Mouse (Mus musculus) left cerebral cortex, adult 9 months (tissue): ENCODE data around the gene Cphx2.
"Not testable (repeated sequence)": the region's sequence is repeated elsewhere in the genome, so short reads cannot be mapped to it uniquely, and the experiment has no call there.

Experiments used
- DNase-seq, 2 experiments: peaks; one replicate each; pipeline ENCODE4 v3.0.0; 2022; ENCODE audit warnings: low spot score in 2 of 2

Gene Cphx2

GRCm38 (mm10) chr14:26081216-26081615, at the start of gene Cphx2:
Gene Cphx2 (plus strand): TSS chr14:26081516.
- not testable (repeated sequence) for DNase-seq

GRCm38 (mm10) chr14:26034364-26034763, 47.0 kb upstream of the Cphx2 start:
- not testable (repeated sequence) for DNase-seq

DNA sequence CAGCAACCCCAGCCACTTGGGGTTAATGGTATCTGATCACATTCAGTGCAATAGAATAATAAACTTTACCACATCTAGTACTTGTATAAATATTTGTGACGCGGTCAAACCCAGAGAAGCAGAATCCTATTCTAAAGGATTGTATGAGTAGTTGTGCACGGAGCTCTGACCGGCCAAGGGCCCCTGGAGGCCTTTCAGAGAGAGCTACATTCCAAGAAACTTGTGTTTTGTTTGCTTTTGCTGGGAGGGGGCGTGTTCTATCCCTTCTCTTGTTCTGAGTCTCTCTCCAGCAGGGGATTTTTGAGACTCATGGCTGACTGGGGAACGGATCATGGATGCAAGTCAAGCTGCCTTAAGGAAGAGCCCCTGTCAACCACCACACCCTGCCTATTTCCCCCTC, 45.9 kb upstream of the Cphx2 start:
- DNase-seq, result not testable (repeated sequence)

GRCm38 (mm10) chr14:26042611-26043010, 38.7 kb upstream of the Cphx2 start, which contains the start of gene Gm9780:
Gene Gm9780 (minus strand): TSS chr14:26042711.
- not testable (repeated sequence) for DNase-seq

- DNase-seq, result not testable (repeated sequence)
These were observed 36.3 kb upstream of the Cphx2 start for GRCm38 (mm10) chr14:26045007-26045406.

GRCm38 (mm10) chr14:26047026-26047425, 34.3 kb upstream of the Cphx2 start:
- not testable (repeated sequence) for DNase-seq

- DNase-seq, result not testable (repeated sequence)
These were observed 32.5 kb upstream of the Cphx2 start for GRCm38 (mm10) chr14:26048767-26049166.

DNA sequence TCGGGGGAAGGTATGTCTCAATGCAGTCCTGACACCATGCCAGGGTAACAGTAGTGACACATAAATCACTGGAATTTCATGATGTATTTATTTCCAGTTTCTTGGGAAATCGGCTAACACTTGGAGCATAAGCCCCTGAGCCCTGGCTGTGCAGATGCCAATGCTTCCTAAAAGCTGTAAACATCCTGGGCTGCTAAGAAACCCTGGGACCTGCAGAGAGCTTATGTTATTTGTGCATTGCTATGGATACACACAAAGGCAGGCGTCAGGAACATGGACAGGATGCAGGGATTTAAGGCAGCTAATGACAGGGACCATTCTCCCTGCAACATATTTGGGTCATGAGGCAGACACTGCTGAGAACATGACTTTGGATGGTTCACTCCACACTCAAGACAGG, 23.1 kb upstream of the Cphx2 start:
- not testable (repeated sequence) for DNase-seq

GRCm38 (mm10) chr14:26059362-26059761, 22.0 kb upstream of the Cphx2 start:
- not testable (repeated sequence) for DNase-seq

DNA sequence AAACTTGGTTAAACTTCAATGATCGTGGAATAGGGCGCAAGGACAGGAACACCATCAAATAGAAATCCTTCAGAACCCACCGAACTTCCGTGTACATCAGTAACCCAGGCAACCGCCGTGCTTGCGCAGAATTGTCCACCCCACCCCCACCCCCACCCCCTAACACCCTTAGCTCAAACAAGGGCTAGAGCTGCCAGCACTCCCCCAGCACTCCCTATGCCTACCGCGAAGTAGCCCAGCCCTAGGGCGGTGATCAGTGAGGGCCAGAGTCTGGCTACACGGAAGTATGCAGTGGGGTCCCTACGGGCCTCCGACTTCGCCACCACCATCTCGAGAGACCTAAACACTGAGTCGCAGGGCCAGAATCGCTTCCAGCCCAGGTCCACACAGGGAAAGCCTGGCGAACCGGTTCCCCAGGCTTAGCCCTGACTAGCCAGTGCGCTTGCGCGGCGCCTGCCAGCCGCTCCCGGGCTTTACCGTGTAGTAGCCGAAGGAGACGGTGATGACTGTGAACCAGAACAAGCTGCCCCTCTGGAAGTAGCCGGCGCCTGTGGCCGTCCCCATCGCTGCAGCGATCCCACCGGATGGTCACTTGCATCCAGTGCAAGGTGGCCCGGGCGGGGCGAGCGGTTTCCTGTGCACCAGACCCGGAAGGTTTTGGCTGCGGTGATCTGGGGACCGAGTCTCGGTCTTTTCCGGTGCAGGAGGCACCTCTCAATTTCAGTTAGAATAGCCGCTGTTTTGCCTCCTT, 14.6 kb upstream of the Cphx2 start:
- not testable (repeated sequence) for DNase-seq

- not testable (repeated sequence) for DNase-seq
These were observed 14.0 kb upstream of the Cphx2 start, which contains the start of gene Tmem254c for GRCm38 (mm10) chr14:26067325-26067633. Gene Tmem254c (minus strand): TSS chr14:26067355.

DNA sequence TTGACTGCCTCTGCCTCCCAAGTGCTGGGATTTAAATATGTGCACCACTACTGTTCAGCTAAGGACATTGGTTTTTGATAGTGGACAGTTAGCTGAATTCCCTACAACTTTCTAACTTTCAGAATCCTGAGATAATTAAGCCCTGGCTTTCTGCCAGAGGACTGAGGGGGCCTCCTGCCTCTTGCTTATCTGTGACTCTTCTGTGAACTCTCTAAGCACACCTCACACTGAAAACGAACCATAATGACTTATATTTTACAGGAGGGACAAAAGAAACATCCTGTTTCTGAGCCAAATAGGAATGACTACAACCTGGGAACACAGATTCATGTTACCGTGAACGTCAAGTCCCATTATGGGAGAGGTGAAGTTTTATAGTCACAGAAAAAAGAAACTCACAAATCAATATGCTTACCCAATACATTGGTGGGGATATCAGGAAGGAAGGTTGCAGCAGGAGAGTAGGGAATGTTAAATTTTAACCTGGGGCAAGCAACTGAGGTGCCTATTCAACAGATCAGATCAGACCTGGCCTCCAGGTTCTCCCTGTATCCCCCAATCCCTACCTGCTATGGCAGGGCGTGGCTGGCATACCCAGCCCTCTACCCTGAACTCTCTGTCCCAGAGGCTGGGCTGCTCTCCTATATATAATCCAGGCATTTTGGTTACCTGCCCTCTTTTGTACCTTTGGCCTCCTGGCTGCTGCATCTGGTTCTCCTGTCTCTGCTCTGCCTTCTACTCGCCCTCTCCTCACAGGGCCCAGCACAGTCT, 4.5 kb upstream of the Cphx2 start:
- not testable (repeated sequence) for DNase-seq

DNA sequence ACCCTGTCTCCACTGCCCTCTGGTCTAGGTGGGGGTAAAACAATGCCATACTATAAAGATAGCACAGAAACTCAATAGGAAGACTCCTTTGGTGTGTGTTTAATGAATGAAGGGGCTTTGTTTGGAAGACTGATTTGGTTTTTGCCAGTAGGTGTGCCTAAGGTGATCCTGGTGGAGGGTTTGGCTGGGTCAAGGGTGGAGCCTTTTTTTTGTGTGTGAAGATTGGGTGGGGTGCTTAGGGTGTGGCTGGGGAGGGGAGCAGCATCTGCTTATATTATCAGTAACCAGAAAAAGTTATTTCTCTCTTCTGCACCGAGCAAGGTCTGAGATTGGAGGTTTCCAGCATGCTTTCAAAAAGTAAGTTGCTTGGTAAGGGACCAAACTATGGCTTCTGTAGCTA, 681 bp downstream of the Cphx2 start, which contains the start of gene Cphx3:
TSS of gene Cphx3 (plus strand) at position 301 of the 400 bp plus-strand sequence.
- not testable (repeated sequence) for DNase-seq

DNA sequence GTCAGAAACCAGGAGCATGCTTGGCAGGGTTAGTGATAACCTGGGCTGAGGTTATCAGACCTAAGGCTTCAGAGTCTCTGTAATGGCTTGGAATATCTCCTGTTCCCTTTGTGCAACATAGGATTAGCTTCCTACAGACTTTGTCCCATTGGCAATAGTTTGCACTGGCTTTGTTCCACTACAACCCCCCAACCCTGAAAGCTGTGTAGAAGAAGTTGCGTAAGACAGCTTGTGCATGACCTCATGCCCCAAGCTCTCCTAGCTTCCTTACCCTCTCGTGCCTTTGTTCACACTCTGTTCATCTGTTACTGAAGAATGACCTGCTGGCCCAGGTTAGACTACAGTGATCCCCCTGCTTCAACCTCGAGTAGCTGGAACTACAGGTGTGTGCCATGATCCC, 16.3 kb downstream of the Cphx2 start:
- not testable (repeated sequence) for DNase-seq

DNA sequence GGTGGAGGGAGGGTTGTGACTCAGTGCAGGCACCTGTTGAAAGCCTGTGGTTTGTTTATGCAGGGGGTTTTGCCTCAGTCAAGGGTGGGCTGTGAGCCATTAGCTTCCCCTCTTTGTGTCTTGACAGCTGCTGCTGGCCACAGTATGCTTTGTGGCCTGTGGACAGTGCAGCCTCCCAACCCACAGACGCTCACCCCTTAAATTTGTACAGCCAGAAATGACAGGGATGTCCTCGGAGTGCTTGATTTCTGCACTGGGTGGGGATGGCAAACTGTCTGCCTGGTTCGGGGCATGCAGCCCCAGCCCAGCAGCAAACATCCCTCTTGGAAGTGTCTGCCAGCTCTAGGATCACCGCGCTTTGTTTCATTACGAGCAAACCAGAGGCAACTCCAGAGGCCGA, 36.8 kb downstream of the Cphx2 start, which contains the start of gene Duxbl2:
TSS of gene Duxbl2 (plus strand) at position 200 of the 400 bp plus-strand sequence.
- DNase-seq, result not testable (repeated sequence)

- not testable (repeated sequence) for DNase-seq
These were observed 37.3 kb downstream of the Cphx2 start for GRCm38 (mm10) chr14:26118550-26119000.

- DNase-seq, result not testable (repeated sequence)
These were observed 37.8 kb downstream of the Cphx2 start for GRCm38 (mm10) chr14:26119095-26119494.
